Mouse (Mus musculus): ENCODE results near the gene Otop3. TPM values are rescaled to one million over a fixed set of nuclear protein-coding genes. Genes with fewer than 3 reads are reported as not detected.

Gene Otop3
- polyA plus RNA-seq, 1 experiment from 2014 or later = not detected

- peaks cover 28% of the 10 kb centered on the region for H3K4me1 ChIP-seq
- H3K9me3 ChIP-seq = no peaks in the 10 kb centered on the region
- H3K27me3 ChIP-seq (ENCODE audit: poor library complexity, severe bottlenecking) = peaks cover 59% of the 10 kb centered on the region
- H3K36me3 ChIP-seq (replicated peaks) = peaks cover 15% of the 10 kb centered on the region
- 11% methylated on average over 8 of the region's 8 CpGs for WGBS
- H3K4me3 ChIP-seq = no peak overlapping the region
- DNase-seq (ENCODE audit: extremely low spot score, low spot score) = peak; percentile 82
- no peak overlapping the region for H3K27ac ChIP-seq
These were observed 19.7 kb downstream of the Otop3 start for GRCm38 (mm10) chr11:115354183-115354582.

GRCm38 (mm10) chr11:115358468-115358867 lies 23.9 kb downstream of the Otop3 start:
- Histone ChIP-seq H3K4me1 (peaks cover 39% of the 10 kb centered on the region), H3K27me3 (ENCODE audit: poor library complexity, severe bottlenecking) (peaks cover 45% of the 10 kb centered on the region), H3K36me3 (replicated peaks) (peaks cover 4% of the 10 kb centered on the region; the same call in 1 of the 2 replicates), H3K4me3 (no peak overlapping the region), H3K27ac (peak overlapping the region; percentile 74; the same call in 1 of the 2 replicates), H3K9me3 (no peaks in the 10 kb centered on the region)
- 21% methylated on average over 5 of the region's 5 CpGs for WGBS
- DNase-seq (ENCODE audit: extremely low spot score, low spot score) = peak; percentile 68

- H3K4me3 ChIP-seq = no peak overlapping the region
- DNase-seq (ENCODE audit: extremely low spot score, low spot score) = no peak
- 65% methylated on average over 3 of the region's 3 CpGs for WGBS
- H3K27me3 ChIP-seq (ENCODE audit: poor library complexity, severe bottlenecking) = peaks cover 45% of the 10 kb centered on the region
- no peaks in the 10 kb centered on the region for H3K9me3 ChIP-seq
- H3K36me3 ChIP-seq (replicated peaks) = peaks cover 4% of the 10 kb centered on the region; the same call in 1 of the 2 replicates
- H3K4me1 ChIP-seq = peaks cover 39% of the 10 kb centered on the region
- peak overlapping the region; percentile 61 for H3K27ac ChIP-seq
These were observed 24.8 kb downstream of the Otop3 start for GRCm38 (mm10) chr11:115359293-115359692.

- peaks cover 4% of the 10 kb centered on the region; the same call in 1 of the 2 replicates for H3K36me3 ChIP-seq (replicated peaks)
- 64% methylated on average over 6 of the region's 6 CpGs for WGBS
- H3K9me3 ChIP-seq = no peaks in the 10 kb centered on the region
- peaks cover 42% of the 10 kb centered on the region for H3K27me3 ChIP-seq (ENCODE audit: poor library complexity, severe bottlenecking)
- H3K4me1 ChIP-seq = peaks cover 35% of the 10 kb centered on the region
- DNase-seq (ENCODE audit: extremely low spot score, low spot score) = no peak
- H3K27ac ChIP-seq = peak overlapping the region; percentile 61
- H3K4me3 ChIP-seq = no peak overlapping the region
These were observed 25.2 kb downstream of the Otop3 start for GRCm38 (mm10) chr11:115359726-115360125.

- 90% methylated on average over 3 of the region's 3 CpGs for WGBS
- Histone ChIP-seq H3K9me3 (no peaks in the 10 kb centered on the region), H3K4me3 (no peak overlapping the region), H3K27me3 (ENCODE audit: poor library complexity, severe bottlenecking) (peaks cover 53% of the 10 kb centered on the region), H3K36me3 (replicated peaks) (no peaks in the 10 kb centered on the region), H3K27ac (no peak overlapping the region), H3K4me1 (peaks cover 41% of the 10 kb centered on the region)
- DNase-seq (ENCODE audit: extremely low spot score, low spot score) = no peak
These were observed 29.6 kb downstream of the Otop3 start for GRCm38 (mm10) chr11:115364136-115364535.

- Histone ChIP-seq H3K27ac (peak overlapping the region; percentile 82; the same call in 1 of the 2 replicates), H3K9me3 (no peaks in the 10 kb centered on the region), H3K36me3 (replicated peaks) (no peaks in the 10 kb centered on the region), H3K4me3 (peak overlapping the region; percentile 75), H3K27me3 (ENCODE audit: poor library complexity, severe bottlenecking) (peaks cover 66% of the 10 kb centered on the region), H3K4me1 (peaks cover 28% of the 10 kb centered on the region)
- no peak for DNase-seq (ENCODE audit: extremely low spot score, low spot score)
- WGBS = 39% methylated on average over 7 of the region's 7 CpGs
These were observed 31.6 kb downstream of the Otop3 start for GRCm38 (mm10) chr11:115366039-115366705.

GRCm38 (mm10) chr11:115366706-115367394 lies 32.3 kb downstream of the Otop3 start:
- H3K27me3 ChIP-seq (ENCODE audit: poor library complexity, severe bottlenecking) = peaks cover 73% of the 10 kb centered on the region
- WGBS = under 1% methylated on average over 28 of the region's 28 CpGs

GRCm38 (mm10) chr11:115367395-115367944 lies 32.9 kb downstream of the Otop3 start, which contains the start of gene Hid1:
TSS of gene Hid1 (minus strand) at chr11:115367756.
- peak within 1 kb of the TSS; percentile 75 for H3K4me3 ChIP-seq
- H3K27me3 ChIP-seq (ENCODE audit: poor library complexity, severe bottlenecking) = peaks cover 79% of the 10 kb centered on the region
- H3K27ac ChIP-seq = peak within 1 kb of the TSS; percentile 82
- under 1% methylated on average over 39 of the region's 39 CpGs for whole genome bisulfite sequencing
- peak; percentile 79 for DNase-seq (ENCODE audit: extremely low spot score, low spot score)
- no peaks in the 10 kb centered on the region for H3K9me3 ChIP-seq
- H3K4me1 ChIP-seq = peaks cover 28% of the 10 kb centered on the region
- H3K36me3 ChIP-seq (replicated peaks) = no peaks in the 10 kb centered on the region

More at GRCm38 (mm10) chr11:115366706-115367394, 32.3 kb downstream of the Otop3 start:
- H3K36me3 ChIP-seq (replicated peaks) = no peaks in the 10 kb centered on the region
- H3K9me3 ChIP-seq = no peaks in the 10 kb centered on the region
- peak overlapping the region; percentile 82 for H3K27ac ChIP-seq
- H3K4me3 ChIP-seq = peak overlapping the region; percentile 75
- peak; percentile 40 for DNase-seq (ENCODE audit: extremely low spot score, low spot score)
- peaks cover 28% of the 10 kb centered on the region for H3K4me1 ChIP-seq

GRCm38 (mm10) chr11:115370368-115370767 lies 35.8 kb downstream of the Otop3 start:
- DNase-seq (ENCODE audit: extremely low spot score, low spot score) = no peak

GRCm38 (mm10) chr11:115371354-115371753 lies 36.8 kb downstream of the Otop3 start:
- H3K27me3 ChIP-seq (ENCODE audit: poor library complexity, severe bottlenecking) = peaks cover 100% of the 10 kb centered on the region
- DNase-seq (ENCODE audit: extremely low spot score, low spot score) = no peak
- 76% methylated on average over 8 of the region's 8 CpGs for WGBS
- H3K36me3 ChIP-seq (replicated peaks) = no peaks in the 10 kb centered on the region
- no peak overlapping the region for H3K27ac ChIP-seq
- no peak overlapping the region for H3K4me3 ChIP-seq
- peaks cover 29% of the 10 kb centered on the region for H3K4me1 ChIP-seq
- no peaks in the 10 kb centered on the region for H3K9me3 ChIP-seq

More at GRCm38 (mm10) chr11:115370368-115370767, 35.8 kb downstream of the Otop3 start:
- no peak overlapping the region for H3K4me3 ChIP-seq
- H3K27me3 ChIP-seq (ENCODE audit: poor library complexity, severe bottlenecking) = peaks cover 100% of the 10 kb centered on the region
- H3K9me3 ChIP-seq = no peaks in the 10 kb centered on the region
- H3K36me3 ChIP-seq (replicated peaks) = no peaks in the 10 kb centered on the region
- WGBS = 66% methylated on average over 7 of the region's 7 CpGs
- no peak overlapping the region for H3K27ac ChIP-seq
- H3K4me1 ChIP-seq = peaks cover 37% of the 10 kb centered on the region

- Histone ChIP-seq H3K27me3 (ENCODE audit: poor library complexity, severe bottlenecking) (peaks cover 100% of the 10 kb centered on the region), H3K4me3 (no peak overlapping the region), H3K9me3 (no peaks in the 10 kb centered on the region), H3K27ac (no peak overlapping the region), H3K4me1 (peaks cover 22% of the 10 kb centered on the region), H3K36me3 (replicated peaks) (no peaks in the 10 kb centered on the region)
- DNase-seq (ENCODE audit: extremely low spot score, low spot score) = no peak
- 73% methylated on average over 1 of the region's 1 CpGs for WGBS
These were observed 37.5 kb downstream of the Otop3 start for GRCm38 (mm10) chr11:115372015-115372414.

GRCm38 (mm10) chr11:115372737-115373136 lies 38.2 kb downstream of the Otop3 start:
- H3K36me3 ChIP-seq (replicated peaks) = no peaks in the 10 kb centered on the region
- no peak for DNase-seq (ENCODE audit: extremely low spot score, low spot score)

More at GRCm38 (mm10) chr11:115372737-115373136, 38.2 kb downstream of the Otop3 start:
- WGBS = 57% methylated on average over 2 of the region's 2 CpGs
- Histone ChIP-seq H3K27ac (no peak overlapping the region), H3K4me1 (peaks cover 15% of the 10 kb centered on the region), H3K27me3 (ENCODE audit: poor library complexity, severe bottlenecking) (peaks cover 93% of the 10 kb centered on the region), H3K4me3 (no peak overlapping the region), H3K9me3 (peaks cover 2% of the 10 kb centered on the region; the same call in 1 of the 2 replicates)

All from forebrain, embryonic 10.5 days (tissue).